9 mouse cellular contexts compared by ENCODE assay signal in genomic region chr10:15299331-15300198, GRCm38 (mm10).
DNase-seq lines count a peak whose midpoint lies in the region; ATAC-seq and TF ChIP-seq lines count a peak whose summit lies in the region.
"Had no signal": no experiment of that assay in that cellular context is flagged by ENCODE, and none has a peak within 500 bp of the region (broad histone marks: within the 10 kb centered on the region; RNA-seq: fewer than 3 reads in every experiment).

No protein-coding gene starts in this region.

- TF ChIP-seq CTCF in gastrocnemius, adult 2 months (IDR thresholded peaks at IDR 0.05), result no peak
- no peak for TF ChIP-seq CTCF in lung, adult 2 months (IDR thresholded peaks at IDR 0.05; ENCODE audit: insufficient read depth, low read length)

- no peak for TF ChIP-seq POLR2A in lung, adult 2 months (IDR thresholded peaks at IDR 0.05; ENCODE audit: borderline replicate concordance, extremely low read depth, low read depth, low read length)

- intact Hi-C loops in gastrocnemius, adult 2 months (cut with DNase I), result no loop called here
- intact Hi-C loops in gastrocnemius, postnatal 36 days (cut with DNase I), result no loop called here

- H3K4me1 ChIP-seq in forebrain, embryonic 14.5 days (ENCODE audit: control insufficient read depth, insufficient read depth, low read length), result no peaks in the 10 kb centered on the region
- no peaks in the 10 kb centered on the region for H3K4me1 ChIP-seq in midbrain, embryonic 14.5 days (ENCODE audit: control insufficient read depth, insufficient read depth, low read length)
- H3K4me1 ChIP-seq in lung, adult 2 months (ENCODE audit: control insufficient read depth, insufficient read depth, low read length), result no peaks in the 10 kb centered on the region
- H3K4me1 ChIP-seq: stomach, embryonic 15.5 days had no signal

- H3K27me3 ChIP-seq in forebrain, embryonic 14.5 days (replicated peaks; ENCODE audit: control insufficient read depth, insufficient read depth, low read length), result no peaks in the 10 kb centered on the region
- H3K27me3 ChIP-seq in midbrain, embryonic 14.5 days (ENCODE audit: control insufficient read depth, insufficient read depth, low read length), result no peaks in the 10 kb centered on the region
- H3K27me3 ChIP-seq: stomach, embryonic 15.5 days had no signal

- WGBS in forebrain, embryonic 14.5 days, result 16% methylated on average over 11 of the region's 11 CpGs
- WGBS in midbrain, embryonic 14.5 days, result 33% methylated on average over 11 of the region's 11 CpGs
- WGBS in lung, adult 2 months, result 38% methylated on average over 11 of the region's 11 CpGs

- no peak overlapping the region for H3K9ac ChIP-seq in forebrain, embryonic 14.5 days (ENCODE audit: low read length)
- H3K9ac ChIP-seq in midbrain, embryonic 14.5 days (replicated peaks; ENCODE audit: low read length), result no peak overlapping the region
- H3K9ac ChIP-seq: stomach, embryonic 15.5 days had no signal

- 0 out of 2 replicates have a peak overlapping the region, but pooled peaks have one; percentile 29 for H3K4me2 ChIP-seq in forebrain, embryonic 14.5 days (ENCODE audit: low read length)
- H3K4me2 ChIP-seq in midbrain, embryonic 14.5 days (ENCODE audit: low read length), result peak overlapping the region; percentile 40

- peak overlapping the region; percentile 63 for H3K4me3 ChIP-seq in gastrocnemius, adult 2 months
- H3K4me3 ChIP-seq in forebrain, embryonic 14.5 days (ENCODE audit: low read depth, low read length), result no peak overlapping the region
- no peak overlapping the region for H3K4me3 ChIP-seq in midbrain, embryonic 14.5 days (replicated peaks; ENCODE audit: low read depth, low read length)
- H3K4me3 ChIP-seq in lung, adult 2 months (replicated peaks; ENCODE audit: extremely low read depth, low read depth, low read length), result no peak overlapping the region
- H3K4me3 ChIP-seq: stomach, embryonic 15.5 days had no signal

- H3K9me3 ChIP-seq in forebrain, embryonic 14.5 days (replicated peaks; ENCODE audit: control insufficient read depth, low read length), result no peaks in the 10 kb centered on the region
- H3K9me3 ChIP-seq in midbrain, embryonic 14.5 days (ENCODE audit: control insufficient read depth, low read length), result no peaks in the 10 kb centered on the region
- H3K9me3 ChIP-seq: stomach, embryonic 15.5 days had no signal

- no peaks in the 10 kb centered on the region for H3K36me3 ChIP-seq in forebrain, embryonic 14.5 days (ENCODE audit: control insufficient read depth, insufficient read depth, low read length)
- H3K36me3 ChIP-seq in midbrain, embryonic 14.5 days (ENCODE audit: control insufficient read depth, insufficient read depth, low read length), result no peaks in the 10 kb centered on the region
- H3K36me3 ChIP-seq: stomach, embryonic 15.5 days had no signal

- no peak overlapping the region; the same call in 1 of the 2 replicates for H3K27ac ChIP-seq in gastrocnemius, adult 2 months
- no peak overlapping the region for H3K27ac ChIP-seq in forebrain, embryonic 14.5 days (ENCODE audit: low read depth, low read length)
- no peak overlapping the region for H3K27ac ChIP-seq in midbrain, embryonic 14.5 days (replicated peaks; ENCODE audit: low read depth, low read length)
- H3K27ac ChIP-seq: stomach, embryonic 15.5 days had no signal

- ATAC-seq in forebrain, embryonic 14.5 days, result peak; percentile 56
- peak; percentile 58; the same call in 1 of the 2 replicates for ATAC-seq in midbrain, embryonic 14.5 days (ENCODE audit: low FRiP score, low TSS enrichment)

- no peak for DNase-seq in gastrocnemius, adult 2 months
- no peak for DNase-seq in gastrocnemius, postnatal 36 days
- DNase-seq in MN1 (ENCODE audit: low spot score), result peak; percentile 18
- DNase-seq in forebrain, embryonic 14.5 days (ENCODE audit: low spot score), result peak; percentile 14
- DNase-seq in midbrain, embryonic 14.5 days, result peak; percentile 47
- no peak for DNase-seq in yolk sac, embryonic 10.5 days (ENCODE audit: low spot score)
- no peak for DNase-seq in lung, adult 2 months
- no peak for DNase-seq in right cerebral cortex, postnatal 36 days (ENCODE audit: low spot score in 2 of 2)

Comparison
In these comparisons a context has a peak if more than half of its experiments do, and no peak if none do; other contexts are left out.
1. DNase-seq: peak in MN1 (single experiment), forebrain, embryonic 14.5 days (single experiment) and midbrain, embryonic 14.5 days (single experiment); none in gastrocnemius, adult 2 months (single experiment), gastrocnemius, postnatal 36 days (0 of 2), yolk sac, embryonic 10.5 days (single experiment), lung, adult 2 months (single experiment) and right cerebral cortex, postnatal 36 days (0 of 2).